Mouse (Mus musculus): ENCODE measurements around the gene Psme4. TPM values are rescaled to one million over a fixed set of nuclear protein-coding genes. Genes with fewer than 3 reads are reported as not detected.

Gene Psme4
- polyA plus RNA-seq, 1 experiment from 2014 or later, result 14.9 TPM

- Histone ChIP-seq H3K27ac (ENCODE audit: low read length) (no peak overlapping the region), H3K36me3 (ENCODE audit: control insufficient read depth, insufficient read depth, low read length) (no peaks in the 10 kb centered on the region), H3K4me3 (ENCODE audit: low read length) (no peak overlapping the region), H3K4me1 (replicated peaks; ENCODE audit: control insufficient read depth, insufficient read depth, low read length) (no peaks in the 10 kb centered on the region), H3K27me3 (ENCODE audit: control insufficient read depth, insufficient read depth, low read depth, low read length) (no peaks in the 10 kb centered on the region), H3K4me2 (ENCODE audit: low read depth, low read length) (no peak overlapping the region), H3K9ac (ENCODE audit: low read length) (no peak overlapping the region), H3K9me3 (ENCODE audit: control insufficient read depth, low read length) (peaks cover under 1% of the 10 kb centered on the region; the same call in 1 of the 2 replicates)
- ATAC-seq (ENCODE audit: low read depth), result no peak
Observed at GRCm38 (mm10) chr11:30899312-30899711, 127.8 kb downstream of the Psme4 start.

GRCm38 (mm10) chr11:30912311-30912710 lies 140.8 kb downstream of the Psme4 start:
- H3K4me3 ChIP-seq (ENCODE audit: low read length), result no peak overlapping the region
- no peak for ATAC-seq (ENCODE audit: low read depth)
- H3K27ac ChIP-seq (ENCODE audit: low read length), result no peak overlapping the region
- no peaks in the 10 kb centered on the region for H3K36me3 ChIP-seq (ENCODE audit: control insufficient read depth, insufficient read depth, low read length)
- no peaks in the 10 kb centered on the region for H3K27me3 ChIP-seq (ENCODE audit: control insufficient read depth, insufficient read depth, low read depth, low read length)
- no peaks in the 10 kb centered on the region for H3K4me1 ChIP-seq (replicated peaks; ENCODE audit: control insufficient read depth, insufficient read depth, low read length)
- 87% methylated on average over 3 of the region's 3 CpGs for WGBS
- no peak overlapping the region for H3K9ac ChIP-seq (ENCODE audit: low read length)
- H3K9me3 ChIP-seq (ENCODE audit: control insufficient read depth, low read length), result no peaks in the 10 kb centered on the region
- no peak overlapping the region for H3K4me2 ChIP-seq (ENCODE audit: low read depth, low read length)

GRCm38 (mm10) chr11:30920641-30921040 lies 149.1 kb downstream of the Psme4 start:
- Histone ChIP-seq H3K27me3 (ENCODE audit: control insufficient read depth, insufficient read depth, low read depth, low read length) (no peaks in the 10 kb centered on the region), H3K4me3 (ENCODE audit: low read length) (no peak overlapping the region), H3K4me2 (ENCODE audit: low read depth, low read length) (no peak overlapping the region), H3K36me3 (ENCODE audit: control insufficient read depth, insufficient read depth, low read length) (no peaks in the 10 kb centered on the region), H3K9ac (ENCODE audit: low read length) (no peak overlapping the region), H3K27ac (ENCODE audit: low read length) (no peak overlapping the region), H3K9me3 (ENCODE audit: control insufficient read depth, low read length) (no peaks in the 10 kb centered on the region), H3K4me1 (replicated peaks; ENCODE audit: control insufficient read depth, insufficient read depth, low read length) (no peaks in the 10 kb centered on the region)
- WGBS, result 72% methylated on average over 1 of the region's 1 CpGs
- no peak for ATAC-seq (ENCODE audit: low read depth)

GRCm38 (mm10) chr11:30923283-30923682 lies 151.8 kb downstream of the Psme4 start:
- no peak overlapping the region for H3K9ac ChIP-seq (ENCODE audit: low read length)
- no peak for ATAC-seq (ENCODE audit: low read depth)
- H3K27me3 ChIP-seq (ENCODE audit: control insufficient read depth, insufficient read depth, low read depth, low read length), result no peaks in the 10 kb centered on the region
- 85% methylated on average over 3 of the region's 3 CpGs for WGBS
- H3K4me3 ChIP-seq (ENCODE audit: low read length), result no peak overlapping the region
- no peak overlapping the region for H3K4me2 ChIP-seq (ENCODE audit: low read depth, low read length)
- peaks cover 4% of the 10 kb centered on the region; the same call in 1 of the 2 replicates for H3K36me3 ChIP-seq (ENCODE audit: control insufficient read depth, insufficient read depth, low read length)
- H3K9me3 ChIP-seq (ENCODE audit: control insufficient read depth, low read length), result no peaks in the 10 kb centered on the region
- no peaks in the 10 kb centered on the region for H3K4me1 ChIP-seq (replicated peaks; ENCODE audit: control insufficient read depth, insufficient read depth, low read length)
- no peak overlapping the region for H3K27ac ChIP-seq (ENCODE audit: low read length)

- H3K36me3 ChIP-seq (ENCODE audit: control insufficient read depth, insufficient read depth, low read length), result peaks cover 12% of the 10 kb centered on the region
- no peaks in the 10 kb centered on the region for H3K27me3 ChIP-seq (ENCODE audit: control insufficient read depth, insufficient read depth, low read depth, low read length)
- no peak overlapping the region for H3K4me2 ChIP-seq (ENCODE audit: low read depth, low read length)
- no peaks in the 10 kb centered on the region for H3K9me3 ChIP-seq (ENCODE audit: control insufficient read depth, low read length)
- ATAC-seq (ENCODE audit: low read depth), result no peak
- no peak overlapping the region for H3K27ac ChIP-seq (ENCODE audit: low read length)
- H3K9ac ChIP-seq (ENCODE audit: low read length), result no peak overlapping the region
- no peaks in the 10 kb centered on the region for H3K4me1 ChIP-seq (replicated peaks; ENCODE audit: control insufficient read depth, insufficient read depth, low read length)
- H3K4me3 ChIP-seq (ENCODE audit: low read length), result no peak overlapping the region
Observed at GRCm38 (mm10) chr11:30928079-30928478, 156.6 kb downstream of the Psme4 start.

GRCm38 (mm10) chr11:30928498-30928897 lies 157.0 kb downstream of the Psme4 start:
- no peak overlapping the region for H3K27ac ChIP-seq (ENCODE audit: low read length)
- H3K4me3 ChIP-seq (ENCODE audit: low read length), result no peak overlapping the region
- H3K9ac ChIP-seq (ENCODE audit: low read length), result no peak overlapping the region
- H3K36me3 ChIP-seq (ENCODE audit: control insufficient read depth, insufficient read depth, low read length), result peaks cover 12% of the 10 kb centered on the region
- H3K27me3 ChIP-seq (ENCODE audit: control insufficient read depth, insufficient read depth, low read depth, low read length), result no peaks in the 10 kb centered on the region
- H3K4me1 ChIP-seq (replicated peaks; ENCODE audit: control insufficient read depth, insufficient read depth, low read length), result no peaks in the 10 kb centered on the region
- WGBS, result 82% methylated on average over 1 of the region's 1 CpGs
- ATAC-seq (ENCODE audit: low read depth), result no peak
- H3K9me3 ChIP-seq (ENCODE audit: control insufficient read depth, low read length), result no peaks in the 10 kb centered on the region
- no peak overlapping the region for H3K4me2 ChIP-seq (ENCODE audit: low read depth, low read length)

Other genes with a start within 250 kb of the Psme4 start
- gene Acyp2, start 122.1 kb upstream of the Psme4 start, polyA plus RNA-seq (2015; fragmentation: Nextera tagmentation; extraction: Ambion mirVana), result 30.5 and 33.5 TPM in 2 replicates
- gene Gpr75, start 113.6 kb downstream of the Psme4 start, polyA plus RNA-seq (2015; fragmentation: Nextera tagmentation; extraction: Ambion mirVana), result 0.15 and 0.28 TPM in 2 replicates
- 30.5 and 30.8 TPM in 2 replicates for gene Asb3, start 113.7 kb downstream of the Psme4 start, polyA plus RNA-seq (2015; fragmentation: Nextera tagmentation; extraction: Ambion mirVana)
- 10.4 and 11.1 TPM in 2 replicates for gene Erlec1, start 182.6 kb downstream of the Psme4 start, polyA plus RNA-seq (2015; fragmentation: Nextera tagmentation; extraction: Ambion mirVana)
- 18.9 and 19.1 TPM in 2 replicates for gene Chac2, start 214.6 kb downstream of the Psme4 start, polyA plus RNA-seq (2015; fragmentation: Nextera tagmentation; extraction: Ambion mirVana)